Mouse (Mus musculus): Measurements from ENCODE around the gene Klhdc10. TPM values are rescaled to one million over a fixed set of nuclear protein-coding genes. Genes with fewer than 3 reads are reported as not detected.

The Klhdc10 gene
- total and polyA plus RNA-seq, 3 experiments: 35.0 to 40.8 TPM; not detected in 1

DNA sequence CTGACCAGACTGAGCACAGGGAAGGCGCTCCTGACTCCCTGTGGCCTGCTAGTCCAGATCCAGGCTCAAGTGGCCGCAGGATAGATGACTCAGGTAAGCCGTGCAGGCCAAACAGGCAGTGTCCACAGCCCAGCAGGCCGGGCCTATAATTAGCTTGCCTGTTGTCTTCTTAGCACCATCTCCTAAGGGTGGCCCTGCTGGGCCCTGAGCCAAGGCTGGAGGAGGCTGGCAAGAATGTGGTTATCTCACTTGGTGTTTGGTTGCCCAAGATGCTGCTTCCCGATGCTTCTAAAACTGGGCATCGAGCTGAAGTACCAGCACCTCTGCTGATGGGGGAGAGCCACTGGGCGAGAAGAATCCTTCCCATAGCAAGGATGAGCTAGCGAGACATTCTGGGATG lies 46.0 kb upstream of the Klhdc10 start:
- peaks cover 0 to 8% of the 10 kb centered on the region in 2 experiments; a peak in 2 of 4 replicates for H3K36me3 ChIP-seq (ENCODE audit: control insufficient read depth in 1 of 2, insufficient read depth in 2 of 2, low read length in 2 of 2)
- H3K79me2 ChIP-seq (ENCODE audit: control insufficient read depth, insufficient read depth, low read length, poor library complexity): no peaks in the 10 kb centered on the region
- H3K4me3 ChIP-seq (ENCODE audit: control insufficient read depth in 1 of 2, insufficient read depth in 1 of 2, low read depth in 2 of 2, low read length in 2 of 2): no peak overlapping the region
- no peaks in the 10 kb centered on the region for H3K9me3 ChIP-seq (replicated peaks; ENCODE audit: insufficient read depth, low read length)
- H3K9ac ChIP-seq (ENCODE audit: control insufficient read depth, low read depth, low read length, poor library complexity, severe bottlenecking): no peak overlapping the region
- TF ChIP-seq CTCF (IDR thresholded peaks at IDR 0.05 in 2 of 3, conservative IDR thresholded peaks at IDR 0.05 in 1 of 3; ENCODE audit: control insufficient read depth in 1 of 3, insufficient read depth in 1 of 3, low read depth in 2 of 3, low read length in 3 of 3, poor library complexity in 1 of 3, severe bottlenecking in 1 of 3): no peak
- 0 out of 2 replicates have a peak, but pooled peaks have one; percentile 12 for TF ChIP-seq GATA1 (IDR thresholded peaks at IDR 0.05; ENCODE audit: low read depth, low read length)
- H3K27ac ChIP-seq (ENCODE audit: control insufficient read depth, low read depth, low read length): no peak overlapping the region
- H3K4me1 ChIP-seq (ENCODE audit: control insufficient read depth in 1 of 2, insufficient read depth in 2 of 2, low read length in 2 of 2): peaks cover 2 to 17% of the 10 kb centered on the region in 2 experiments
- no peaks in the 10 kb centered on the region for H3K27me3 ChIP-seq (ENCODE audit: control insufficient read depth in 1 of 2, insufficient read depth in 2 of 2, low read length in 2 of 2)
- peak; percentile 40 for DNase-seq (ENCODE audit: low read depth, low spot score)

DNA sequence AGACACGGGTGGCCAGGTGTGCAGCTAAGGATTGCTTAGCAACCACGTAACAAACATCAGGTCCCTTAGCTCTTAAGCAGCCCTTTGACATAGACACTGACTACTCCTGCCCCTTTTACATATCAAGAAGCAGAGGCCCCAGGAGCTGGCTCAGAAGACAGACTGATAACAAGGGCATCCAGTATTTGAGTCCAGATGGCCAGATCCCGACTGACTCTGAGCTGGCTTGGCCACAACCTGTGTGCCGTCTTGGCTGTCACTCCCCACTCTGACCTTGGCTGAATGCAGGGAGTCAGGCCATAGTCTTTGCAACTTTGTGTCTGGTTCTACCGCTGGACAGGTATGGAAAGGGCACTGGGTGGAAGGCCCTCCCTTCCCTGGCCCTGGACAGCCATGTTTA lies 45.5 kb upstream of the Klhdc10 start:
- no peaks in the 10 kb centered on the region for H3K27me3 ChIP-seq (ENCODE audit: control insufficient read depth in 1 of 2, insufficient read depth in 2 of 2, low read length in 2 of 2)
- no peaks in the 10 kb centered on the region for H3K79me2 ChIP-seq (ENCODE audit: control insufficient read depth, insufficient read depth, low read length, poor library complexity)
- H3K9ac ChIP-seq (ENCODE audit: control insufficient read depth, low read depth, low read length, poor library complexity, severe bottlenecking): no peak overlapping the region
- H3K4me3 ChIP-seq (ENCODE audit: control insufficient read depth in 1 of 2, insufficient read depth in 1 of 2, low read depth in 2 of 2, low read length in 2 of 2): no peak overlapping the region
- H3K9me3 ChIP-seq (replicated peaks; ENCODE audit: insufficient read depth, low read length): no peaks in the 10 kb centered on the region
- peaks cover 2 to 17% of the 10 kb centered on the region in 2 experiments for H3K4me1 ChIP-seq (ENCODE audit: control insufficient read depth in 1 of 2, insufficient read depth in 2 of 2, low read length in 2 of 2)
- no peak overlapping the region for H3K27ac ChIP-seq (ENCODE audit: control insufficient read depth, low read depth, low read length)
- peaks cover 0 to 8% of the 10 kb centered on the region in 2 experiments; a peak in 2 of 4 replicates for H3K36me3 ChIP-seq (ENCODE audit: control insufficient read depth in 1 of 2, insufficient read depth in 2 of 2, low read length in 2 of 2)
- DNase-seq (ENCODE audit: low read depth, low spot score): no peak
- TF ChIP-seq MAX (IDR thresholded peaks at IDR 0.05; ENCODE audit: low read length) (no peak), E2F4 (IDR thresholded peaks at IDR 0.05; ENCODE audit: borderline replicate concordance, low read depth, low read length) (no peak), MAZ (IDR thresholded peaks at IDR 0.05; ENCODE audit: low read depth, low read length) (no peak), HCFC1 (IDR thresholded peaks at IDR 0.05; ENCODE audit: low read depth, low read length) (no peak), RAD21 (IDR thresholded peaks at IDR 0.05; ENCODE audit: low read depth, low read length) (no peak), MAFK (IDR thresholded peaks at IDR 0.05; ENCODE audit: borderline replicate concordance, low read depth, low read length) (no peak), USF1 (IDR thresholded peaks at IDR 0.05; ENCODE audit: low read depth, low read length) (no peak), ZKSCAN1 (IDR thresholded peaks at IDR 0.05; ENCODE audit: low read depth, low read length) (no peak), CHD1 (IDR thresholded peaks at IDR 0.05; ENCODE audit: low read depth, low read length) (no peak), CTCF (IDR thresholded peaks at IDR 0.05 in 2 of 3, conservative IDR thresholded peaks at IDR 0.05 in 1 of 3; ENCODE audit: control insufficient read depth in 1 of 3, insufficient read depth in 1 of 3, low read depth in 2 of 3, low read length in 3 of 3, poor library complexity in 1 of 3, severe bottlenecking in 1 of 3) (no peak), NELFE (IDR thresholded peaks at IDR 0.05; ENCODE audit: low read depth, low read length) (no peak), ETS1 (IDR thresholded peaks at IDR 0.05; ENCODE audit: low read depth, low read length) (no peak)

DNA sequence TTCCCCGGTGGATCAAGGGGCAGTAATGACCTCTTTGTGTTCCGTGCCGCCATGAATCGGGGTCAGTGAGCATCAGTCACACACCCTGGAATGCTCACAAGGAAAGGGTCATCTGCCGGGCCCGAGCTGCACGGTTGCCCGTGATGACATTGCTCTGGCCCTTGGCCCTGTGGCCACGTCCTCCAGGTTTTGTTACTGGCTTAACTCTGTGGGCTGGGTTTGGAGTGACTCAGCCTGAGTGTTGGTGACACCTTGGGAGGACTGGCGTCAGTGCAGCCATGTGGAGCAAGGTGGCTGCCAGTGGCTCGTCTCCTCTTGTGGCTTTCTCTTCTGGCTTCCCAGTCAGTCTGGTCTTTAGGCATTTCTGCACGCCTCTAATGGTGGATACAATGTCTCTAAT lies 45.0 kb upstream of the Klhdc10 start:
- H3K4me3 ChIP-seq (ENCODE audit: control insufficient read depth in 1 of 2, insufficient read depth in 1 of 2, low read depth in 2 of 2, low read length in 2 of 2): no peak overlapping the region
- no peaks in the 10 kb centered on the region for H3K27me3 ChIP-seq (ENCODE audit: control insufficient read depth in 1 of 2, insufficient read depth in 2 of 2, low read length in 2 of 2)
- no peaks in the 10 kb centered on the region for H3K9me3 ChIP-seq (replicated peaks; ENCODE audit: insufficient read depth, low read length)
- no peak for DNase-seq (ENCODE audit: low read depth, low spot score)
- no peak overlapping the region for H3K27ac ChIP-seq (ENCODE audit: control insufficient read depth, low read depth, low read length)
- peaks cover 0 to 8% of the 10 kb centered on the region in 2 experiments; a peak in 2 of 4 replicates for H3K36me3 ChIP-seq (ENCODE audit: control insufficient read depth in 1 of 2, insufficient read depth in 2 of 2, low read length in 2 of 2)
- no peaks in the 10 kb centered on the region for H3K79me2 ChIP-seq (ENCODE audit: control insufficient read depth, insufficient read depth, low read length, poor library complexity)
- H3K9ac ChIP-seq (ENCODE audit: control insufficient read depth, low read depth, low read length, poor library complexity, severe bottlenecking): no peak overlapping the region
- peaks cover 2 to 17% of the 10 kb centered on the region in 2 experiments for H3K4me1 ChIP-seq (ENCODE audit: control insufficient read depth in 1 of 2, insufficient read depth in 2 of 2, low read length in 2 of 2)
- no peak for TF ChIP-seq SMC3 (IDR thresholded peaks at IDR 0.05; ENCODE audit: low read depth, low read length)
- no peak for TF ChIP-seq USF1 (IDR thresholded peaks at IDR 0.05; ENCODE audit: low read depth, low read length)
- TF ChIP-seq NELFE (IDR thresholded peaks at IDR 0.05; ENCODE audit: low read depth, low read length): no peak
- no peak for TF ChIP-seq TCF12 (IDR thresholded peaks at IDR 0.05; ENCODE audit: low read depth, low read length)
- no peak for TF ChIP-seq MXI1 (IDR thresholded peaks at IDR 0.05; ENCODE audit: low read depth, low read length)
- TF ChIP-seq GATA1 (IDR thresholded peaks at IDR 0.05; ENCODE audit: low read depth, low read length): no peak
- no peak for TF ChIP-seq POLR2A (IDR thresholded peaks at IDR 0.05; ENCODE audit: control insufficient read depth in 1 of 2, insufficient read depth in 1 of 2, low read depth in 1 of 2, low read length in 2 of 2, poor library complexity in 1 of 2)
- no peak for TF ChIP-seq NRF1 (IDR thresholded peaks at IDR 0.05; ENCODE audit: insufficient read depth, low read depth, low read length, poor library complexity, severe bottlenecking)
- TF ChIP-seq MEF2A (IDR thresholded peaks at IDR 0.05; ENCODE audit: extremely low read depth, insufficient replicate concordance, low read depth, low read length, poor library complexity, severe bottlenecking): no peak
- no peak for TF ChIP-seq ELF1 (IDR thresholded peaks at IDR 0.05; ENCODE audit: low read depth, low read length)
- no peak for TF ChIP-seq BHLHE40 (IDR thresholded peaks at IDR 0.05; ENCODE audit: borderline replicate concordance, low read depth, low read length)
- no peak for TF ChIP-seq JUND (IDR thresholded peaks at IDR 0.05; ENCODE audit: low read depth, low read length)
- TF ChIP-seq RAD21 (IDR thresholded peaks at IDR 0.05; ENCODE audit: low read depth, low read length): no peak
- no peak for TF ChIP-seq ZC3H11A (IDR thresholded peaks at IDR 0.05; ENCODE audit: low read depth, low read length)
- TF ChIP-seq ZMIZ1 (IDR thresholded peaks at IDR 0.05; ENCODE audit: low read depth, low read length): no peak
- no peak for TF ChIP-seq CHD1 (IDR thresholded peaks at IDR 0.05; ENCODE audit: low read depth, low read length)
- no peak for TF ChIP-seq POLR2AphosphoS2 (IDR thresholded peaks at IDR 0.05; ENCODE audit: low read length)
